Mouse (Mus musculus) CH12.LX (cell line): ENCODE data around the gene Dscam. TPM values are rescaled to one million over a fixed set of nuclear protein-coding genes. Genes with fewer than 3 reads are reported as not detected.

Experiments used
- DNase-seq: peaks from one replicate; pipeline ENCODE4 v3.0.0-alpha.2; 2013; ENCODE audit errors: extremely low read depth
- H3K27ac ChIP-seq: 2 replicates; pipeline ENCODE4 v1.5.1; 2012; ENCODE audit warnings: low read depth, mild to moderate bottlenecking, control low read depth, moderate library complexity; ENCODE audit not compliant: insufficient read depth
- H3K27me3 ChIP-seq: replicated peaks from 2 replicates; pipeline ENCODE3; 2012; ENCODE audit warnings: inconsistent platforms
- H3K36me3 ChIP-seq, 2 experiments: replicated peaks in 1 of 2; 2 replicates each; pipeline versions ENCODE3 to v1.6.1; 2012; ENCODE audit warnings: inconsistent platforms in 1 of 2, low read length in 1 of 2, mild to moderate bottlenecking in 1 of 2, mixed read lengths in 1 of 2, moderate library complexity in 1 of 2; ENCODE audit not compliant: control insufficient read depth in 1 of 2, insufficient read depth in 1 of 2
- H3K4me1 ChIP-seq, 2 experiments: 2 replicates each; pipeline ENCODE4 v1.6.1; 2012; ENCODE audit warnings: inconsistent platforms in 1 of 2, moderate library complexity in 1 of 2; ENCODE audit not compliant: insufficient read depth in 2 of 2, control insufficient read depth in 1 of 2
- H3K4me2 ChIP-seq: 2 replicates; pipeline ENCODE4 v1.6.1; 2012; ENCODE audit warnings: low read depth, mild to moderate bottlenecking, control low read depth; ENCODE audit not compliant: poor library complexity, insufficient read depth, severe bottlenecking
- H3K4me3 ChIP-seq, 3 experiments: fragments of 150-350 bp in 1 of 3; sonication (generic) in 1 of 3; replicated peaks in 1 of 3; 2 replicates each; pipeline versions ENCODE3 to v1.5.1; 2011 to 2012; ENCODE audit warnings: low read depth in 2 of 3, low read length in 2 of 3, mild to moderate bottlenecking in 2 of 3, moderate library complexity in 2 of 3, control low read depth in 1 of 3, improper control_type of control experiment in 1 of 3, inconsistent platforms in 1 of 3, mixed read lengths in 1 of 3; ENCODE audit not compliant: poor library complexity in 1 of 3
- H3K79me2 ChIP-seq: replicated peaks from 2 replicates; pipeline ENCODE4 v1.6.1; 2012; ENCODE audit warnings: mild to moderate bottlenecking, moderate library complexity; ENCODE audit not compliant: control insufficient read depth, poor library complexity, insufficient read depth, severe bottlenecking; ENCODE audit errors: extremely low read depth
- H3K9ac ChIP-seq: 2 replicates; pipeline ENCODE4 v1.6.1; 2012; ENCODE audit warnings: low read depth, mild to moderate bottlenecking, control low read depth, moderate library complexity; ENCODE audit not compliant: insufficient read depth
- H3K9me3 ChIP-seq: replicated peaks from 2 replicates; pipeline ENCODE3; 2012; ENCODE audit warnings: low read length, inconsistent platforms, mixed read lengths
- BHLHE40 ChIP-seq: IDR thresholded peaks from 2 replicates; pipeline ENCODE4 v1.6.1; 2011; ENCODE audit warnings: mild to moderate bottlenecking, low read depth, low read length, improper control_type of control experiment
- CHD1 ChIP-seq: IDR thresholded peaks from 2 replicates; pipeline ENCODE4 v1.6.1; 2012; ENCODE audit warnings: low read depth, low read length, improper control_type of control experiment, inconsistent platforms
- CHD2 ChIP-seq: IDR thresholded peaks from 2 replicates; pipeline ENCODE4 v1.6.1; 2011; ENCODE audit warnings: low read length, improper control_type of control experiment
- CTCF ChIP-seq, 2 experiments: IDR thresholded peaks in 1 of 2; conservative IDR thresholded peaks in 1 of 2; 2 replicates each; pipeline ENCODE4 v1.5.1; 2011 to 2012; ENCODE audit warnings: low read depth in 2 of 2, low read length in 2 of 2, improper control_type of control experiment in 1 of 2, inconsistent platforms in 1 of 2, mild to moderate bottlenecking in 1 of 2, moderate library complexity in 1 of 2
- E2F4 ChIP-seq: IDR thresholded peaks from 2 replicates; pipeline ENCODE4 v1.6.1; 2011; ENCODE audit warnings: low read depth, low read length, improper control_type of control experiment; ENCODE audit not compliant: insufficient replicate concordance
- ELF1 ChIP-seq: IDR thresholded peaks from 2 replicates; pipeline ENCODE4 v1.6.1; 2014; ENCODE audit warnings: low read depth, mild to moderate bottlenecking, inconsistent platforms, low read length, improper control_type of control experiment
- EP300 ChIP-seq: IDR thresholded peaks from 2 replicates; pipeline ENCODE4 v1.6.1; 2011; ENCODE audit warnings: low read length, improper control_type of control experiment
- ETS1 ChIP-seq: conservative IDR thresholded peaks from 2 replicates; pipeline ENCODE4 v1.6.1; 2012; ENCODE audit warnings: low read depth, mild to moderate bottlenecking, inconsistent platforms, low read length, improper control_type of control experiment, moderate library complexity
- GABPA ChIP-seq: IDR thresholded peaks from 2 replicates; pipeline ENCODE4 v1.6.1; 2012; ENCODE audit warnings: low read depth, low read length, improper control_type of control experiment, inconsistent platforms; ENCODE audit not compliant: insufficient replicate concordance
- HCFC1 ChIP-seq: IDR thresholded peaks from 2 replicates; pipeline ENCODE4 v1.6.1; 2012; ENCODE audit warnings: low read depth, mild to moderate bottlenecking, inconsistent platforms, low read length, improper control_type of control experiment
- IRF4 ChIP-seq: IDR thresholded peaks from 2 replicates; pipeline ENCODE4 v1.6.1; 2014; ENCODE audit warnings: low read depth, mild to moderate bottlenecking, inconsistent platforms, low read length, improper control_type of control experiment
- JUN ChIP-seq: IDR thresholded peaks from 2 replicates; pipeline ENCODE4 v1.6.1; 2011; ENCODE audit warnings: low read depth, mild to moderate bottlenecking, low read length, improper control_type of control experiment, moderate library complexity; ENCODE audit not compliant: insufficient read depth
- JUND ChIP-seq: conservative IDR thresholded peaks from 2 replicates; pipeline ENCODE4 v1.6.1; 2011; ENCODE audit warnings: low read depth, low read length, improper control_type of control experiment
- KAT2A ChIP-seq: IDR thresholded peaks from 2 replicates; pipeline ENCODE4 v1.6.1; 2012; ENCODE audit warnings: low read length, improper control_type of control experiment, inconsistent platforms; ENCODE audit not compliant: insufficient replicate concordance
- MAFK ChIP-seq: IDR thresholded peaks from 2 replicates; pipeline ENCODE4 v1.6.1; 2011; ENCODE audit warnings: low read length, improper control_type of control experiment; ENCODE audit not compliant: insufficient replicate concordance
- MAX ChIP-seq: IDR thresholded peaks from 2 replicates; pipeline ENCODE4 v1.6.1; 2011; ENCODE audit warnings: low read length, improper control_type of control experiment
- MAZ ChIP-seq: IDR thresholded peaks from 2 replicates; pipeline ENCODE4 v1.6.1; 2012; ENCODE audit warnings: low read depth, mild to moderate bottlenecking, inconsistent platforms, low read length, improper control_type of control experiment, moderate library complexity
- MEF2A ChIP-seq: IDR thresholded peaks from 2 replicates; pipeline ENCODE4 v1.6.1; 2014; ENCODE audit warnings: low read depth, mild to moderate bottlenecking, inconsistent platforms, low read length, improper control_type of control experiment, borderline replicate concordance
- MXI1 ChIP-seq: IDR thresholded peaks from 2 replicates; pipeline ENCODE4 v1.6.1; 2011; ENCODE audit warnings: mild to moderate bottlenecking, low read depth, low read length, improper control_type of control experiment
- MYC ChIP-seq: IDR thresholded peaks from 2 replicates; pipeline ENCODE4 v1.6.1; 2011; ENCODE audit warnings: low read depth, mild to moderate bottlenecking, improper control_type of control experiment, low read length
- NELFE ChIP-seq: IDR thresholded peaks from 2 replicates; pipeline ENCODE4 v1.6.1; 2011; ENCODE audit warnings: low read depth, low read length, improper control_type of control experiment
- NRF1 ChIP-seq: IDR thresholded peaks from 2 replicates; pipeline ENCODE4 v1.6.1; 2014; ENCODE audit warnings: low read depth, mild to moderate bottlenecking, inconsistent platforms, low read length, improper control_type of control experiment, moderate library complexity
- PAX5 ChIP-seq: IDR thresholded peaks from 2 replicates; pipeline ENCODE4 v1.6.1; 2012; ENCODE audit warnings: low read length, inconsistent platforms, mixed read lengths
- POLR2A ChIP-seq: IDR thresholded peaks from 2 replicates; pipeline ENCODE4 v1.6.1; 2011; ENCODE audit warnings: low read depth, mild to moderate bottlenecking, improper control_type of control experiment, low read length
- POLR2AphosphoS2 ChIP-seq: IDR thresholded peaks from 2 replicates; pipeline ENCODE4 v1.6.1; 2011; ENCODE audit warnings: low read depth, low read length, improper control_type of control experiment
- RAD21 ChIP-seq: IDR thresholded peaks from 2 replicates; pipeline ENCODE4 v1.6.1; 2011; ENCODE audit warnings: low read depth, mild to moderate bottlenecking, low read length, improper control_type of control experiment, moderate library complexity
- RCOR1 ChIP-seq: conservative IDR thresholded peaks from 2 replicates; pipeline ENCODE4 v1.6.1; 2012; ENCODE audit warnings: low read depth, mild to moderate bottlenecking, inconsistent platforms, low read length, improper control_type of control experiment
- SIN3A ChIP-seq: IDR thresholded peaks from 2 replicates; pipeline ENCODE4 v1.6.1; 2012; ENCODE audit warnings: low read length, improper control_type of control experiment, inconsistent platforms
- SMC3 ChIP-seq: IDR thresholded peaks from 2 replicates; pipeline ENCODE4 v1.6.1; 2011; ENCODE audit warnings: low read depth, low read length, improper control_type of control experiment
- TBP ChIP-seq: conservative IDR thresholded peaks from 2 replicates; pipeline ENCODE4 v1.6.1; 2011; ENCODE audit warnings: low read depth, low read length, improper control_type of control experiment
- TCF12 ChIP-seq: IDR thresholded peaks from 2 replicates; pipeline ENCODE4 v1.6.1; 2014; ENCODE audit warnings: low read depth, mild to moderate bottlenecking, inconsistent platforms, low read length, improper control_type of control experiment
- UBTF ChIP-seq: IDR thresholded peaks from 2 replicates; pipeline ENCODE4 v1.6.1; 2012; ENCODE audit warnings: low read depth, mild to moderate bottlenecking, inconsistent platforms, low read length, improper control_type of control experiment, moderate library complexity
- USF1 ChIP-seq: IDR thresholded peaks from 2 replicates; pipeline ENCODE4 v1.6.1; 2014; ENCODE audit warnings: low read depth, mild to moderate bottlenecking, inconsistent platforms, low read length, improper control_type of control experiment
- USF2 ChIP-seq: conservative IDR thresholded peaks from 2 replicates; pipeline ENCODE4 v1.6.1; 2011; ENCODE audit warnings: low read depth, low read length, improper control_type of control experiment
- ZC3H11A ChIP-seq: IDR thresholded peaks from 2 replicates; pipeline ENCODE4 v1.6.1; 2012; ENCODE audit warnings: low read depth, mild to moderate bottlenecking, inconsistent platforms, low read length, improper control_type of control experiment
- ZKSCAN1 ChIP-seq: IDR thresholded peaks from 2 replicates; pipeline ENCODE4 v1.6.1; 2012; ENCODE audit warnings: low read depth, inconsistent platforms, low read length, improper control_type of control experiment, borderline replicate concordance
- ZMIZ1 ChIP-seq: IDR thresholded peaks from 2 replicates; pipeline ENCODE4 v1.6.1; 2012; ENCODE audit warnings: low read depth, mild to moderate bottlenecking, inconsistent platforms, low read length, improper control_type of control experiment
- ZNF384 ChIP-seq: IDR thresholded peaks from 2 replicates; pipeline ENCODE4 v1.6.1; 2012; ENCODE audit warnings: low read depth, low read length, improper control_type of control experiment, inconsistent platforms
- dilution Hi-C: fragments of 300-500 bp; cut with MboI; formaldehyde crosslinking; loops from 2 replicates; pipeline ENCODE4 v1.14.3; 2020; ENCODE audit warnings: low sequenced_read_pairs; ENCODE audit not compliant: extremely low pct_unique_long_range_greater_than_20kb, extremely low pct_ligation_motif_present
- in situ Hi-C: fragments of 300-500 bp; cut with MboI; formaldehyde crosslinking; loops from 3 replicates; pipeline ENCODE4 v1.14.3; 2019; ENCODE audit warnings: low sequenced_read_pairs, low pct_ligation_motif_present, low pct_unique_long_range_greater_than_20kb, mixed read lengths
- polyA plus RNA-seq: library from polyadenylated mRNA; unstranded; fragments of >175 nt; gene quantifications from 2 replicates; pipeline ENCODE4 v1.2.1, GENCODE M21; 2012; ENCODE audit warnings: low read depth; ENCODE audit not compliant: insufficient read length
- total RNA-seq, 2 experiments: library from RNA; depleted of rRNA; stranded (reverse); fragments of 300-350 nt in 1 of 2; fragments of >200 nt in 1 of 2; gene quantifications; 2 replicates each; pipeline ENCODE4 v1.2.3; 2012 to 2014

The Dscam gene
- total and polyA plus RNA-seq, 3 experiments: under 0.01 to 0.39 (median 0.12) TPM

- H3K36me3 ChIP-seq: no peaks in the 10 kb centered on the region
- in situ Hi-C loops (no loop called here), dilution Hi-C loops (no loop called here)
- H3K4me1 ChIP-seq: peaks cover 0 to 48% of the 10 kb centered on the region in 2 experiments; a peak in 3 of 4 replicates
- no peak overlapping the region for H3K27ac ChIP-seq
- no peak overlapping the region for H3K4me2 ChIP-seq
- DNase-seq: peak; percentile 61
- peak; percentile 64; the same call in 1 of the 2 replicates for TF ChIP-seq ETS1
- no peak for TF ChIP-seq JUN
- TF ChIP-seq RCOR1: no peak
- no peak for TF ChIP-seq CHD1
- no peak for TF ChIP-seq MAX
- TF ChIP-seq UBTF: no peak
- no peak for TF ChIP-seq IRF4
- TF ChIP-seq GABPA: no peak
- 0 out of 2 replicates have a peak, but pooled peaks have one; percentile 5 for TF ChIP-seq JUND
- no peak; the same call in 1 of the 2 replicates for TF ChIP-seq RAD21
- TF ChIP-seq NRF1: no peak
- TF ChIP-seq ZKSCAN1: no peak
- TF ChIP-seq POLR2AphosphoS2: no peak
- TF ChIP-seq USF2: no peak
- no peak for TF ChIP-seq MEF2A
- no peak for TF ChIP-seq POLR2A
- no peak for TF ChIP-seq MAFK
- TF ChIP-seq SIN3A: no peak
- TF ChIP-seq CTCF (conservative IDR thresholded peaks at IDR 0.05 in 1 of 2, IDR thresholded peaks at IDR 0.05 in 1 of 2; ENCODE audit: low read depth in 2 of 2, low read length in 2 of 2): no peak
- no peak for TF ChIP-seq MAZ
- no peak for TF ChIP-seq SMC3
- TF ChIP-seq USF1: no peak
- no peak for TF ChIP-seq TBP
- TF ChIP-seq ZMIZ1: no peak
- TF ChIP-seq ZC3H11A: no peak
- no peak for TF ChIP-seq HCFC1
- no peak for TF ChIP-seq KAT2A
- no peak for TF ChIP-seq MXI1
- TF ChIP-seq MYC: 0 out of 2 replicates have a peak, but pooled peaks have one; percentile 25
- no peak for TF ChIP-seq PAX5
- TF ChIP-seq EP300: peak; percentile 21; the same call in 1 of the 2 replicates
- TF ChIP-seq ZNF384: no peak
- TF ChIP-seq CHD2: no peak
- TF ChIP-seq ELF1: no peak
- no peak for TF ChIP-seq E2F4
- TF ChIP-seq NELFE: no peak
- TF ChIP-seq TCF12: peak; percentile 25; the same call in 1 of the 2 replicates
- peak; percentile 39 for TF ChIP-seq BHLHE40
- no peaks in the 10 kb centered on the region for H3K79me2 ChIP-seq
- H3K9me3 ChIP-seq: peaks cover 7% of the 10 kb centered on the region
- no peaks in the 10 kb centered on the region for H3K27me3 ChIP-seq
- H3K9ac ChIP-seq: no peak overlapping the region
- H3K4me3 ChIP-seq: no peak overlapping the region
Measured at GRCm38 (mm10) chr16:97168030-97168429, 2.5 kb downstream of the Dscam start.
